Mouse (Mus musculus) frontal cortex, adult 2 months (tissue): ENCODE measurements around the gene Itpripl1. TPM values are rescaled to one million over a fixed set of nuclear protein-coding genes. Genes with fewer than 3 reads are reported as not detected.
"Not testable (repeated sequence)": the region's sequence is repeated elsewhere in the genome, so short reads cannot be mapped to it uniquely, and the experiment has no call there.

ENCODE experiments used
- DNase-seq, 2 experiments: peaks; one replicate each; pipeline ENCODE4 v3.0.0; 2022; ENCODE audit warnings: low spot score in 1 of 2; ENCODE audit errors: extremely low spot score in 1 of 2
- polyA plus RNA-seq: library from polyadenylated mRNA; depleted of rRNA; stranded (reverse); fragments of >200 nt; gene quantifications from 2 replicates; pipeline ENCODE4 v1.2.3, GENCODE M21; 2012; rRNA removed

The Itpripl1 gene
- polyA plus RNA-seq, 1 experiment = 1.7 TPM

DNA sequence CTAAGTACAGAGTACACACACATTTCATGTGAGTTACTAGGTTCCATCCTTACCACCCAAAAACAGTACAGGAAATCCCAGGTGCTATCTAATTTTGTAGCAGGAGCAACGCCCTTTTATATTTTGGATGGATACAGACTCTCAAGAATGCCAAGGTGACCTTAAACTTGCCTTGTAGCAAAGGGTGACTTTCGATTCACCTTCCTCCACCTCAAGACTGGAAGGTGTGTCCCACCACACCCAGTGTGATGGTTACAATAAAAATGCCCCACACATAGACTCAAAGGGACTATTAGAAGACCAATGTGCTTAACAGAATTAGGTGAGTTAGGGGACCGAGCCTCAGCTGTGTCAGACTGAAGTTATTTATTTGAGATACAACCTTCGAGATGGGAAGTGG is 34.3 kb downstream of the Itpripl1 start:
- no peak for DNase-seq

DNA sequence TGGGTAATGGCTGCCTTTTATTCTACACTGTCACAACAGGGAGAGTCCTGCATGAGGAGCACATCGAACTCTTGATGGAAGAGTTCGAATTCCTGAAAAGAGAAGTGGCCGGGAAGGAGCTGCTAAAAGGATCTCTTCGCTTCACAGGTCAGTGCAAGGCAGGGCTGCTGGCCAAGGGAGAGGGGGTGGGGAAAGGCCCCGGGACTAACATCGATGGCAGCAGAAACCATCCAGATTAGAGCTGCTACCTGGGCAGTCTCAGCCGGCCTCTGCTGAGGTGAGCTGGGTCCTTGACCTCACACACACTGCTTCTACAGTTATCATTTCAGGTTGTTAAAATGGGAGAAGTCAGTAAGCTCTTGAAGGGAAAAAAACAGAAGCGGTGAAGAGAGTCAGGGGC is 51.2 kb downstream of the Itpripl1 start:
- no peak for DNase-seq

DNA sequence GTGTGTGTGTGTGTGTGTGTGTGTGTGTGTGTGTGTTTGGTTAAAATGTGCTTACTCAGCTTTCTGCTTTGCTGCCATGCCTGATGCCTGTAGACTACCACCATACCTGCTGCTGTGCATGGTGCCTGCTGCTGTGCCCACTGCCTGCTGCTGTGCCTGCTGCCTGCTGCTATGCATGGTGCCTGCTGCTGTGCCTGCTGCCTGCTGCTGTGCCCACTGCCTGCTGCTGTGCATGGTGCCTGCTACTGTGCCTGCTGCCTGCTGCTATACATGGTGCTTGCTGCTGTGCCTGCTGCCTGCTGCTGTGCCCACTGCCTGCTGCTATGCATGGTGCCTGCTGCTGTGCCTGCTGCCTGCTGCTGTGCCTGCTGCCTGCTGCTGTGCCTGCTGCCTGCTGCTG is 53.1 kb downstream of the Itpripl1 start:
- DNase-seq = not testable (repeated sequence)

Other genes starting within 250 kb of the Itpripl1 start
- gene Sppl2a, start 210.2 kb downstream of the Itpripl1 start, polyA plus RNA-seq = 20.8 and 25.0 TPM in 2 replicates
- 8.7 and 9.9 TPM in 2 replicates for gene Ap4e1, start 134.7 kb downstream of the Itpripl1 start, polyA plus RNA-seq
- gene Blvra, start 72.8 kb downstream of the Itpripl1 start, polyA plus RNA-seq = 21.2 and 21.5 TPM in 2 replicates
- gene Ncaph, start 9.5 kb downstream of the Itpripl1 start, polyA plus RNA-seq = 1.6 and 2.4 TPM in 2 replicates
- 1.2 and 1.6 TPM in 2 replicates for gene 1810024B03Rik, start 64.8 kb upstream of the Itpripl1 start, polyA plus RNA-seq
- 60.4 and 65.7 TPM in 2 replicates for gene Snrnp200, start 64.9 kb upstream of the Itpripl1 start, polyA plus RNA-seq
- gene Ciao1, start 104.4 kb upstream of the Itpripl1 start, polyA plus RNA-seq = 74.1 and 75.3 TPM in 2 replicates
- gene Tmem127, start 104.5 kb upstream of the Itpripl1 start, polyA plus RNA-seq = 58.6 and 66.5 TPM in 2 replicates
- 89.9 and 98.4 TPM in 2 replicates for gene Stard7, start 126.8 kb upstream of the Itpripl1 start, polyA plus RNA-seq
- gene Dusp2, start 192.7 kb upstream of the Itpripl1 start, polyA plus RNA-seq = 0.80 and 1.3 TPM in 2 replicates
- gene Astl, start 195.2 kb upstream of the Itpripl1 start, polyA plus RNA-seq = not detected in 2 replicates
- 0.28 and 0.29 TPM in 2 replicates for gene Adra2b, start 219.8 kb upstream of the Itpripl1 start, polyA plus RNA-seq